Mouse (Mus musculus) spleen, adult 2 months (tissue): ENCODE results near the gene Swt1.

ENCODE experiments used
- CTCF ChIP-seq: fragments of 200-500 bp; IDR thresholded peaks from 2 replicates; pipeline ENCODE4 v1.5.1; 2011; ENCODE audit warnings: mild to moderate bottlenecking, inconsistent platforms; ENCODE audit not compliant: insufficient read depth, insufficient read length, insufficient replicate concordance; ENCODE audit errors: extremely low read depth
- POLR2A ChIP-seq: fragments of 200-500 bp; IDR thresholded peaks from 2 replicates; pipeline ENCODE4 v1.6.1; 2011; ENCODE audit warnings: low read depth, low read length, inconsistent platforms

GRCm38 (mm10) chr1:151368444-151368843 is 59.8 kb downstream of the Swt1 start:
- TF ChIP-seq CTCF (no peak), POLR2A (no peak)
